Mouse (Mus musculus): Measurements from ENCODE around the gene Gng13. TPM values are rescaled to one million over a fixed set of nuclear protein-coding genes. Genes with fewer than 3 reads are reported as not detected.
A peak's percentile ranks its signal among the peaks of the same experiment; 100 is the strongest.
"Not testable (repeated sequence)": the region's sequence is repeated elsewhere in the genome, so short reads cannot be mapped to it uniquely, and the experiment has no call there.

Gene Gng13
- total RNA-seq, 2 experiments from 2014 or later: not detected

GRCm38 (mm10) chr17:25732082-25732481 lies 15.1 kb downstream of the Gng13 start:
- peak; percentile 85 for DNase-seq

- no peak for DNase-seq
These were observed 18.3 kb downstream of the Gng13 start for GRCm38 (mm10) chr17:25735246-25735645.

GRCm38 (mm10) chr17:25735745-25736144 lies 18.8 kb downstream of the Gng13 start, which contains the start of gene Mslnl:
Gene Mslnl, plus strand, starts transcription at chr17:25736042.
- DNase-seq: no peak

DNA sequence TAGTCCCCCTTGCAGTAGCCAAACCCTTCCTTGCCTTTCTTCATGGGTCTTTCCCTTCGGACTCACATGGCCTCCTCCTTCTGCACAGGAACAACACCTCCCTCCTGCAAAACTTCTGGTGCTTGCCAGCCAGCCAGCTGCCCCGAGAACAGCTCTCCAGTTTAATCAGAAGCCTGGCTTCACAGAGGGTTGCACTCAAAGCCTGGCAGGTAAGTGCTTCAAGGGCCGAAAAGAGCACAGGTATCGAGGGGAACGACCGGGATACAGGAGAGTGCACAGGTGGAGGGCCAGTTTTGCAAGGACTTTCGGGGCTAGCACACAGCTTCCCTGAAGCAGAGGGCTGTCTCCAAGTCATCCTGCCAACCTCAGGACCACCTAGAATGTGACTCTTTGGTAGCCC lies 21.9 kb downstream of the Gng13 start:
- DNase-seq: no peak

GRCm38 (mm10) chr17:25741471-25741870 lies 24.5 kb downstream of the Gng13 start:
- not testable (repeated sequence) for DNase-seq

DNA sequence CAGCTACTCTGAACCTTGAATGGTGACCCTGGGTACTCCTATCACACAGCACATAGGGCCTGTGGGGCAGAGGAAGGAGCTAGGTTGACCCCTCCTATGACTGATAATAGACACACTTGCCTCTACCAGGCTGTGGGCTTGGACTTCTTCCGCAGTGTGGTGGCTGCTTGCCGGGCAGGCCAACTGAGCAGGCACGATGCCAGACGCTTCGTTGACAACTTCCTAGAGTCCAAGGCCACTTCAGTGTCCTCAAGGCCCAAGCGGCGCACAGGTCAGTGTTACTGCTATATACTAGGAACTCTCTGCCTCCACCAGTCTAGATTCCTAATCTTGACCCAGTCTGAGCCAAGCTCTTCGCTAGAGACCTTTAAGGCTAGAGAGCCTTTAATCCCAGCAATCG lies 26.9 kb downstream of the Gng13 start:
- no peak for DNase-seq

DNA sequence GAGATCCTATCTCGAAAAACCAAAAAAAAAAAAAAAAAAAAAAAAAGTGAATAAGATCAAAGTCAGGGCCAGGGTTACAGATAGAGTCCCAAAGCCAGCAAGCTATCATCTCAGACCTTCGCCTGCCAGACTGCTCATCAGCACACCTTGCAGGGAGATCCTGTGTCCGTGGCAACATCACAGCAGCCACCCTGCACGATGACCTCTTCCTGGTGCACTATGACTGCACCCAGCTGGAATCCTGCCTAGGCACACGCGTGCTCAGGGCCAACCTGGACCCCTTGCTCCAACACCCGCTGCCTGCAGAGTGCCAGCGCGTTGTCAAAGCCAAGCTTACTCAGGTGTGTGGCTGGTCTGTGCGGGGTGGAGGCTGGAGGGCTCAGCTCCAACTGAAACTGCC lies 27.3 kb downstream of the Gng13 start:
- DNase-seq: no peak

- no peak for DNase-seq
These were observed 31.3 kb downstream of the Gng13 start for GRCm38 (mm10) chr17:25748238-25748637.

DNA sequence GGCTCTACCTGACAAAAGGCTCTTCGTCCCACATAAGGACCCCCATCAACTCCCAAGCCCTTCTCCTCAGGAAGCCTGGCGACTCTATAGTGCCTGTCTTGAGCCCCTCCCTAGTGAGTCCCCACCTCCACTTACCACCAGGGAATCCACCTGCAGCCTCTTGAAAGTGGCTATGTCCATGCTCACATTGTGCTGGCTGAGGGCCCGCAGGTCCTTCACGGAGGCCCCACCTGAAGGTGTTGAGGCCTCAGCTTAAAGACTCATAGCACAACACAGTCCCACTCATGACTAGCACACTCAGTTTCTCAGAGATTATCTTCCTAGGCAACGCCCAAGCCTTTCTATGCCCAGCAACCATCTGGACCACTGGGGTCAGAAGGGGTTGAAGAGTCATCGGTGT lies 32.3 kb downstream of the Gng13 start:
- DNase-seq: no peak

DNA sequence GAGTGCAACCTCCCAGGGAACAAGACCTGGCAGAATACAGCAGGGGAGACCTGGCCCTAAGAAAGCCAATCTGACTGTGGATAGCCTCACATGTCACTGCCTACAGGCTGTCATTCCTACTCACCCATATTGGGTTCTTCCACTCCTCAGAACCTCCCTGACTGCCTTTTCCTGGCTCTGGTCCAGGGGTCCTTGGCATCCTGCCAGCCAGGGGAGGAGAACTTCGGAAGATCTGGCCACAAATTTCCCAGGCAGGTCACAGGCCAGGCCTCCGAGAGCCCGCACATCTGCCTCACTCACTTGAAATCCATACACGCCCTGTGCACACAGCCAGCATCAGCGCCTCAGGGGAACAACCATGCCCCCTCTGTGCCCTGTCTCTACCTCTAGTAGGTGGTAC lies 34.5 kb downstream of the Gng13 start:
- DNase-seq: peak; percentile 70

DNA sequence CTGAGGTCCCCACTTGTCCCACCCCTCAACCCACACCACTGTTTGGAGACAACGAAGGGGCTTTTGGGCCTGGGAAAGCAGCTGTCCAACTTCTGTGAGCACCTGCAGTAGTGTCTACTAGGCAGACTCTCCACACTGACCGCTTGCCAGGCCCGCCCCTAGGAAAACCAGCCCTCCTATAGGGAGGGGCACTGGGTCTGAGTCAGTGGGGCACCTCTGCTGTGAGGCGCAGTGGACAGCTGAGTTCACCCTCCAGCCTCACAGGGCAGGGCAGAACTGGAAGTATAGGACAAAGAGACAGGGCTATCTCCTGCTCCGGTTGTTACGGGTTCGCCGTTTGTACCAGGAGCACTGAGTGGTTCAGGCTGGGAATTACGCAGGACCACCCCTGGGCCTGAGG lies 37.3 kb downstream of the Gng13 start, which contains the start of gene Msln:
Msln (minus strand) TSS at position 138 of the 400 bp plus-strand sequence.
- DNase-seq: no peak

GRCm38 (mm10) chr17:25755086-25755485 lies 38.1 kb downstream of the Gng13 start:
- DNase-seq: no peak

DNA sequence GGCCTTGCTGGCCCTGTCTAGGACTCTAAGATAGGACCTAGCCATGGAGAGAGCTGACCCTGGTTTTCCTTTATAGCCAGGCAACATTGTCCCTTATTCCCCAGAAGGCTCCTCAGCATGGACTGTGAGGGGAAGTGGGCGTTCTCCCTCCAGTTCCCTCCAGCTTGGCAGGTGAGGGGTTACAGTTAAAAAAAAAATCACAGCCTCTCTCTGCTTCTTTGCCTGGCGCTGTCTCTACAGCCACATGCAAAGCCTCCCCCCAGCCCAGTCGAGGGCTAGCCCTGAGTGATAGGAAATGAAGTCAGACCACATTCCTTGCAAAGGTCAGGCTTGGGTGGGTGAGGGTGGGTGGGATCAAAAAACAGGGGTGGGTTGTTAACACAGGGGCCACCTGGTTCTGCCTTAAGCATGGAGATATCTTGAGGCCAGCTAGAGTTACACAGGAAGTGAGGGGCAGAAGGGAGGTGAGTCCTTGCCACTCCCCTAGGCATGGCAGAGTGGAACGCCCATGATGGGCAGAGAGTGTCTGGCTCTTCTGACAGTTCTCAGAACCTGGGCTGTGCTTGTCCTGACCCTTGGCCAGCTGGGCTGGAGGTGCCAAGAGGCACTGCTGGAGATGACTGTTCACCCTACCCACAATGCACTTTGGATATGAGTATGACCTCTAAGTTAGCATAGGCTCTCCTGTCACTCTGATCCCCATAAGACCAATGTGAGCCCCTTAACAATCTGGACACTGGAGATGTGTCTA lies 38.8 kb downstream of the Gng13 start:
- DNase-seq: no peak

DNA sequence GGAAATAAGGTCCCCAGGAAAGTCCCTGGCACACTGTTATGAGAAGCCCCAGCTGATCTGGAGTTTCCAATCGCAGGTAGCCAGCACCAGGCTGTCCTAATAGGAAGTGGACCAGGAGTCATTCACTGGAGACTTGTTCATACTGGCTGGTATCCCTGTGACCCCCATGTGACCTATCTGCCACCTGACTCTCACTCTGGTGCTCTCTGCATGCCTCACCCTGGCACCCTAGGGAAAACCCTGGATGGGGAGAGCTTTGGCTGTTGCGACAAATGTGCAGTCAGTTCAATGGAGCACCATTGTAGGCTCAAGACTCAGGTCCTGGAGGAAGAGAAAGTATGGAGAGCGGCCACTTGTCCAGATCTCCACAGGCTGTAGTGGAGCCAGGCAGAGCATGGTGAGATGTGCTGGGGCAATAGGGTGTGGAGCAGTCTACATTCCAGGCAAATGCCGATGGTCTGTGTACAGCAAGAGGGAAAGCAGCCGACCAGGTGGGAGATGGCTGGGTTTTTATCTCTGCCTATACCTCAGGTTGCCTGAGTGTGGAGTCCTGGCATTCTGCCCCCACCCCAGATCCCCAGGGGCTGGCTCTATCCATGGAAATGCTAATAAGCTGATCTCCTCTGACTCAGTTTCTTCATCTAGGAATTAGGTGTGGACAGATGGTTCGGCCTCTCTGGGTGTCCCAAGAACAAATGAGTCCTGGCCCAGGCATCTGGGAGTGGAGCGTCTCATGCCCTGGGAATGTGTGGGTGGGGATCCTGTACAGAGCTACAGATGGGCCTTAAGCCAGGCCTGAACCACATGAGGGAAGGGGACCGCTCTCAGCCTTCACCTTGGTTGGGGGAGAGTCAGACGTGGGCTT lies 39.6 kb downstream of the Gng13 start:
- no peak for DNase-seq

DNA sequence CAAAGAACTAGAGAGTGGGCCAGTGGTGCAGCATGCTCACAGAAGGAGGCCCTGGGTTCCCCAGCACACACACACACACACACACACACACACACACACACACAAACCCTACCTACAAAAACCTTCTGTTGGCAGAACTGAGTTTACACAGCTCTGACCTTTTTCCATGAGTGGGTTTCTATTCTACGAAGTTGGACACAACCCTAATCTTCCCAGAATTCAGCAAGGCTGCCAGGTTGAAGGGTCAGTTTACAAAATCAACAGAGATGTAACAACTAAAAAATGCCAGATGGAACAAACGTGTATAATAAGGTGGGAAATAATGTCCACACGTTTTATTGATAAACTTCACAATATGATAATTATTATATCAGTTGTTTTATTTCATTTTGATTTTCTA lies 40.7 kb downstream of the Gng13 start:
- no peak for DNase-seq

DNA sequence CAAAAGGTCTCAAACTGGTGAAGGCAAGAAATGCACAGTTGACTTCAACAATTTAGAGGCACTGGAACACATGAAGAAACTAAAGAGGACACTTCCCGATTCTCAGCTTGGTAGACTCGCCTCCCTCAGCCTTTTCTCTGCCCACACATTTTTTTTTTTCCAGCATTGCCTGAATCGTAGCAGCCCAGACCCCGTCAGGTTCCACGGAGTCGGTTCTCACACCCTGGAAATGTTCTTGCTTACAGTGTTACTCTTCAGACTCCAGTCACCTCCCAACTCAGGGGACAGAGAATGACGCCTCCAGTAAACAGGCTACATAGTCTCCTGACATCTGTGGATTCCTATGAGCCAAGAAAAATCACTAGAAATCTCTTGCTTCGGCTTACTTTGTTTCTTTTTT lies 43.2 kb downstream of the Gng13 start:
- DNase-seq: no peak

GRCm38 (mm10) chr17:25761561-25761970 lies 44.6 kb downstream of the Gng13 start:
- DNase-seq: no peak

- DNase-seq: no peak
These were observed 45.6 kb downstream of the Gng13 start for GRCm38 (mm10) chr17:25762591-25762990.

DNA sequence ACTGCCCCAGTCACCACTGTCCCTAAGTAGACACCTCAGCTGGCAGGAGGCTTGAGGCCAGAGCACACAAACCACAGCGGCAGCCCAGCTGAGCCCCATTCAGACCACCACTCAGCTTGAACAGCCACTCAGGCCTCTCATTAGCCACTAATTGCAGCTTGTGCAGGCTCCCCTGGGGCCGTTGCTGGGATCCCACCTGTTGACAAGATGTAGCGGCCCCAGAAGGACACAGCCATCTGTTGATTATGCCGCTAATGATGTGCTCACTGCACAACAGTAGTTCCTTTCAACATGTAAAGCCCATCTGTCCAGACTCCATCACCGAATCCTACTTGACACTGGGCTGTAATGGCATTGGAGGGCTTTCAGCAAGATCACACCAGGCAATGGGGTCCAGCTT lies 48.9 kb downstream of the Gng13 start:
- no peak for DNase-seq
